30 mouse cellular contexts compared by ENCODE assay signal in the genomic region with DNA sequence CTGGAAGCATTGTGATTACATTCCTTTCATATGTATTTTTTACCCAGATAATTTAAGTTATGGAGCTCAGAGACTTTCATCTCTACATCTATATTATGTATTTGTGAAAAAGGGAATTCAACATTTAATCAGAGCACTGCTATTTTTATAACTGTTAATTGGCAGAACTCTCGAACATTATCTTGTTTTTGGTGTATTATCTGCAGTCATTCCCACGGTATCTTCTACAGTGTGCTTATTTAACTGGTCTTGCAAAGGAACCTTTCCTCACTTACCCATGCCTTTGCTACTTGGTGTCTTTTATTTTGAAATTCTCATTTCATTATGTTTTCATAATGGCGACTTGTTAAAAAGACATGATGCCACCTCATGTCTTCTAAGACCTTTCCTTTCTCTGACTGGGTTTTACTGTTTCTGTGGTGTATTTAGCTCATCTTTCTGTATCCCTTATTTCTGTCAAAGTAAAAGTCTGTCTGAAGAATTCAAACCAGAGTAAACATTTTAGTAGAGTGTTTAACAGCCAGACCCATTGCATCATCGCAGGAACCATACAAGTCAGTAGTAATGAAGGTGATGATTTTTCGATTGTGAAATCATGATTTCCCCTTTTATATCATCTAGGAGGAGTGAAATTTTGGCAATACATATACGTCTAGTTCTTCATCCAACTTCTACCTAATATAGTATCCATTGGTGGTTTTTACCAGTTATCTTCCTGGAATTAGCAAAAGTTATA. TPM values are rescaled to one million over a fixed set of nuclear protein-coding genes. Genes with fewer than 3 reads are reported as not detected.
DNase-seq lines count a peak whose midpoint lies in the region; ATAC-seq and TF ChIP-seq lines count a peak whose summit lies in the region.
"Had no signal": no experiment of that assay in that cellular context is flagged by ENCODE, and none has a peak within 500 bp of the region (broad histone marks: within the 10 kb centered on the region; RNA-seq: fewer than 3 reads in every experiment).

No protein-coding gene starts in this region.

- peak; percentile 87 for ATAC-seq in granulocyte monocyte progenitor cell, adult 5-6 weeks (replicated peaks; ENCODE audit: poor library complexity, severe bottlenecking)
- ATAC-seq in forebrain, embryonic 15.5 days (replicated peaks) = no peak
- ATAC-seq: forebrain, embryonic 16.5 days; hindbrain, embryonic 16.5 days; midbrain, embryonic 16.5 days; Patski had no signal

- WGBS in heart, adult 2 months = 48% methylated on average over 6 of the region's 6 CpGs
- 88% methylated on average over 6 of the region's 6 CpGs for WGBS in forebrain, embryonic 15.5 days

- DNase-seq in heart, adult 2 months = no peak
- no peak for DNase-seq in heart, postnatal 4 days
- DNase-seq in 3T3-L1 (ENCODE audit: low read depth, low spot score) (peak; percentile 67), MEL (ENCODE audit: low read depth, low spot score) (no peak)
- no peak for DNase-seq in cerebellum, postnatal 10 days
- no peak for DNase-seq in thymus, postnatal 14 days
- DNase-seq: adrenal gland, postnatal 36 days; cerebellum, adult 18-20 months; cerebellum, postnatal 14 days; gastrocnemius, postnatal 14 days; heart, adult 18-20 months; kidney, adult 18-20 months; kidney, postnatal 36 days; left cerebral cortex, postnatal 4 days; thymus, adult 2 months had no signal

- intact Hi-C loops in heart, adult 2 months (cut with DNase I) = loop anchor here (2.0 kb wide), 1 partner anchor 20 kb away; no protein-coding TSS in a partner anchor

- TF ChIP-seq RAD21 in MEL (IDR thresholded peaks at IDR 0.05; ENCODE audit: low read depth, low read length) = no peak

- H3K4me1 ChIP-seq in heart, adult 2 months (ENCODE audit: control insufficient read depth, insufficient read depth, low read length) = peaks cover 9% of the 10 kb centered on the region
- peaks cover 2 to 10% of the 10 kb centered on the region in 2 experiments; a peak in 3 of 4 replicates for H3K4me1 ChIP-seq in MEL (ENCODE audit: control insufficient read depth in 1 of 2, insufficient read depth in 2 of 2, low read length in 2 of 2)
- H3K4me1 ChIP-seq in forebrain, embryonic 15.5 days = no peaks in the 10 kb centered on the region

- H3K9ac ChIP-seq in heart, adult 2 months (ENCODE audit: low read depth, low read length) = no peak overlapping the region
- no peak overlapping the region for H3K9ac ChIP-seq in MEL (ENCODE audit: control insufficient read depth, low read depth, low read length, poor library complexity, severe bottlenecking)
- no peak overlapping the region for H3K9ac ChIP-seq in forebrain, embryonic 15.5 days (replicated peaks)
- H3K9ac ChIP-seq: heart, embryonic 12.5 days; liver, embryonic 14.5 days; lung, embryonic 15.5 days; neural tube, embryonic 13.5 days had no signal

- no peaks in the 10 kb centered on the region for H3K9me3 ChIP-seq in MEL (replicated peaks; ENCODE audit: insufficient read depth, low read length)
- no peaks in the 10 kb centered on the region for H3K9me3 ChIP-seq in forebrain, embryonic 15.5 days
- H3K9me3 ChIP-seq: forebrain, embryonic 10.5 days; heart, embryonic 12.5 days; hindbrain, embryonic 10.5 days; lung, embryonic 15.5 days; neural tube, embryonic 13.5 days had no signal

- no peak for TF ChIP-seq CTCF in heart, adult 2 months (IDR thresholded peaks at IDR 0.05)
- TF ChIP-seq CTCF in MEL (IDR thresholded peaks at IDR 0.05 in 2 of 3, conservative IDR thresholded peaks at IDR 0.05 in 1 of 3; ENCODE audit: control insufficient read depth in 1 of 3, insufficient read depth in 1 of 3, low read depth in 2 of 3, low read length in 3 of 3, poor library complexity in 1 of 3, severe bottlenecking in 1 of 3) = no peak

- peaks cover 7% of the 10 kb centered on the region for H3K36me3 ChIP-seq in heart, adult 2 months (ENCODE audit: control insufficient read depth, insufficient read depth, low read length)
- H3K36me3 ChIP-seq in MEL (ENCODE audit: control insufficient read depth in 1 of 2, insufficient read depth in 2 of 2, low read length in 2 of 2) = peaks cover 0 to 18% of the 10 kb centered on the region in 2 experiments; a peak in 2 of 4 replicates
- H3K36me3 ChIP-seq in forebrain, embryonic 15.5 days = no peaks in the 10 kb centered on the region
- H3K36me3 ChIP-seq: neural tube, embryonic 13.5 days had no signal

- H3K4me3 ChIP-seq in heart, adult 2 months = no peak overlapping the region
- no peak overlapping the region for H3K4me3 ChIP-seq in MEL (ENCODE audit: control insufficient read depth in 1 of 2, insufficient read depth in 1 of 2, low read depth in 2 of 2, low read length in 2 of 2)
- H3K4me3 ChIP-seq in forebrain, embryonic 15.5 days = no peak overlapping the region
- H3K4me3 ChIP-seq: forebrain, embryonic 10.5 days; heart, embryonic 12.5 days; hindbrain, embryonic 10.5 days; layer of hippocampus, adult 2 months; lung, embryonic 15.5 days; neural tube, embryonic 13.5 days had no signal

- TF ChIP-seq EP300 in heart, adult 2 months (IDR thresholded peaks at IDR 0.05; ENCODE audit: insufficient read depth, low read depth, low read length) = no peak
- peak; percentile 19 to 33; a peak in 2 of 4 replicates for TF ChIP-seq EP300 in MEL (IDR thresholded peaks at IDR 0.05; ENCODE audit: low read depth in 1 of 2, low read length in 2 of 2)

- H3K4me2 ChIP-seq in forebrain, embryonic 15.5 days (replicated peaks) = no peak overlapping the region
- H3K4me2 ChIP-seq: heart, embryonic 12.5 days; lung, embryonic 15.5 days; midbrain, embryonic 11.5 days; neural tube, embryonic 13.5 days had no signal

- no peak for TF ChIP-seq POLR2A in heart, adult 2 months (IDR thresholded peaks at IDR 0.05; ENCODE audit: insufficient read depth, low read depth, low read length)
- TF ChIP-seq POLR2A in MEL (IDR thresholded peaks at IDR 0.05; ENCODE audit: control insufficient read depth in 1 of 2, insufficient read depth in 1 of 2, low read depth in 1 of 2, low read length in 2 of 2, poor library complexity in 1 of 2) = no peak

- no peaks in the 10 kb centered on the region for H3K27me3 ChIP-seq in heart, adult 2 months (ENCODE audit: control insufficient read depth, insufficient read depth, low read length)
- H3K27me3 ChIP-seq in MEL (ENCODE audit: control insufficient read depth in 1 of 2, insufficient read depth in 2 of 2, low read length in 2 of 2) = no peaks in the 10 kb centered on the region
- no peaks in the 10 kb centered on the region for H3K27me3 ChIP-seq in forebrain, embryonic 15.5 days
- H3K27me3 ChIP-seq: CH12.LX; heart, embryonic 12.5 days; lung, embryonic 15.5 days; neural tube, embryonic 13.5 days; Patski had no signal

- peaks cover 1% of the 10 kb centered on the region; the same call in 1 of the 2 replicates for H3K79me2 ChIP-seq in heart, adult 2 months (replicated peaks; ENCODE audit: control insufficient read depth, insufficient read depth, low read length)
- no peaks in the 10 kb centered on the region; the same call in 1 of the 2 replicates for H3K79me2 ChIP-seq in MEL (ENCODE audit: control insufficient read depth, insufficient read depth, low read length, poor library complexity)

- peak overlapping the region; percentile 7; the same call in 1 of the 2 replicates for H3K27ac ChIP-seq in heart, adult 2 months
- H3K27ac ChIP-seq in MEL (ENCODE audit: control insufficient read depth, low read depth, low read length) = no peak overlapping the region
- no peak overlapping the region for H3K27ac ChIP-seq in forebrain, embryonic 15.5 days (replicated peaks)
- H3K27ac ChIP-seq: forebrain, embryonic 10.5 days; hindbrain, embryonic 10.5 days; layer of hippocampus, adult 2 months; liver, embryonic 14.5 days; lung, embryonic 15.5 days; neural tube, embryonic 13.5 days had no signal

TF ChIP-seq in MEL, 35 proteins besides CTCF, POLR2A, EP300 and RAD21:
- TF ChIP-seq MAX (IDR thresholded peaks at IDR 0.05; ENCODE audit: low read length) (no peak), GATA1 (IDR thresholded peaks at IDR 0.05; ENCODE audit: low read depth, low read length) (peak; percentile 65), ZKSCAN1 (IDR thresholded peaks at IDR 0.05; ENCODE audit: low read depth, low read length) (no peak), KAT2A (conservative IDR thresholded peaks at IDR 0.05; ENCODE audit: low read depth, low read length) (no peak), MYC (IDR thresholded peaks at IDR 0.05; ENCODE audit: low read depth, low read length) (no peak), ZC3H11A (IDR thresholded peaks at IDR 0.05; ENCODE audit: low read depth, low read length) (no peak), RCOR1 (IDR thresholded peaks at IDR 0.05; ENCODE audit: low read depth, low read length) (peak; percentile 77), ETS1 (IDR thresholded peaks at IDR 0.05; ENCODE audit: low read depth, low read length) (peak; percentile 57; the same call in 1 of the 2 replicates), MEF2A (IDR thresholded peaks at IDR 0.05; ENCODE audit: extremely low read depth, insufficient replicate concordance, low read depth, low read length, poor library complexity, severe bottlenecking) (peak; percentile 85; the same call in 1 of the 2 replicates), SIN3A (IDR thresholded peaks at IDR 0.05; ENCODE audit: low read length) (no peak), MAFK (IDR thresholded peaks at IDR 0.05; ENCODE audit: borderline replicate concordance, low read depth, low read length) (no peak), TAL1 (IDR thresholded peaks at IDR 0.05; ENCODE audit: low read length) (no peak)
TF ChIP-seq in MEL: peak in this region for 4.

RNA-seq across cellular contexts. Expression of a gene that starts 21.3 kb away (rescaled TPM):
- total RNA-seq in heart, adult 2 months (2021) = 10 to 100 TPM; 40.5 to 49.1 TPM
- polyA plus RNA-seq in heart, adult 2 months (2012; rRNA removed) = 24.0 and 41.8 TPM in 2 replicates
- 10 to 100 TPM; 90.5 to 91.5 TPM for total RNA-seq in heart, postnatal 4 days (2021)
- 4.7 and 8.1 TPM in 2 replicates for total RNA-seq in MEL (2012; rRNA removed)
- polyA plus RNA-seq in MEL (2012; ENCODE audit: insufficient read depth in 1 of 2, insufficient read length in 2 of 2, low read depth in 1 of 2, low replicate concordance in 2 of 2, missing spikeins in 1 of 2) = 10 to 100 TPM in 1 of 2 experiments, not detected in 1; 23.7 TPM
- 31.1 and 34.6 TPM in 2 replicates for total RNA-seq in granulocyte monocyte progenitor cell, adult 5-6 weeks (2014; fragmentation: Nextera tagmentation)
- 23.6 and 29.6 TPM in 2 replicates for total RNA-seq in granulocyte monocyte progenitor cell, adult 5-6 weeks (2017)
- polyA plus RNA-seq in forebrain, embryonic 15.5 days (2015; fragmentation: Nextera tagmentation; extraction: Ambion mirVana) = 20.7 and 21.8 TPM in 2 replicates
